9 mouse cellular contexts compared by ENCODE assay signal in the genomic region with DNA sequence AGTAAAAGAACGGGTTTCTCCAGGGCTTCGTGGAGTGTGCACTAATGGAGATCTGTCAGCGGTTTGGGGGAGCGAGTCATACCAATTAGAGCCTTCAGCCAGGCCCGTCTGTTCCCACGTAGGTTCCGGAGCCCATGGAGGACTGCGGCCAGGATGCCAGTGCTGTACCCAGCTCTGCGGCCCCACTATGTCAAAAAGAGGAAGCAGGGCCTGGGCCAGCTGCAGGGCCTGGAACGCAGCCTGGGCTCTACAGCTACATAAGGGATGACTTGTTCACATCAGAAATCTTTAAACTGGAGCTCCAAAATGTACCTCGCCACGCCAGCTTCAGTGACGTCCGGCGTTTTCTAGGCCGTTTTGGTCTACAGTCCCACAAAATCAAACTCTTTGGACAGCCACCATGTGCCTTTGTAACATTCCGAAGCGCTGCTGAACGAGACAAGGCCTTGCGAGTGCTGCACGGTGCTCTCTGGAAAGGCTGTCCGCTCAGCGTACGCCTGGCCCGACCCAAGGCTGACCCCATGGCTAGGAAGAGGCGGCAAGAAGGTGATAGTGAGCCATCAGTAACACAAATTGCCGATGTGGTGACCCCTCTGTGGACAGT. TPM values are rescaled to one million over a fixed set of nuclear protein-coding genes. Genes with fewer than 3 reads are reported as not detected.
A peak's percentile ranks its signal among the peaks of the same experiment; 100 is the strongest.
DNase-seq lines count a peak whose midpoint lies in the region; ATAC-seq and TF ChIP-seq lines count a peak whose summit lies in the region.
"Had no signal": no experiment of that assay in that cellular context is flagged by ENCODE, and none has a peak within 500 bp of the region (broad histone marks: within the 10 kb centered on the region; RNA-seq: fewer than 3 reads in every experiment).

No protein-coding gene starts in this region.

- H3K4me3 ChIP-seq in embryonic facial prominence, embryonic 11.5 days (ENCODE audit: low read depth, low read length): peak overlapping the region; percentile 96
- H3K4me3 ChIP-seq in heart, postnatal 0 days (ENCODE audit: low read depth, low read length): peak overlapping the region; percentile 88
- H3K4me3 ChIP-seq in olfactory bulb, adult 2 months (ENCODE audit: insufficient read depth, low read depth, low read length): peak overlapping the region; percentile 77

- no peak for TF ChIP-seq CTCF in heart, postnatal 0 days (IDR thresholded peaks at IDR 0.05; ENCODE audit: low read depth)
- TF ChIP-seq CTCF in olfactory bulb, adult 2 months (IDR thresholded peaks at IDR 0.05; ENCODE audit: insufficient read depth, low read depth, low read length): no peak

- no peak for TF ChIP-seq POLR2A in olfactory bulb, adult 2 months (IDR thresholded peaks at IDR 0.05; ENCODE audit: insufficient read depth, low read depth, low read length)

- H3K9ac ChIP-seq in embryonic facial prominence, embryonic 11.5 days (replicated peaks; ENCODE audit: low read length): peak overlapping the region; percentile 98
- H3K9ac ChIP-seq in heart, postnatal 0 days (replicated peaks; ENCODE audit: low read depth, low read length): peak overlapping the region; percentile 75

- ATAC-seq in embryonic facial prominence, embryonic 11.5 days (replicated peaks; ENCODE audit: insufficient number of reproducible peaks, low FRiP score, low TSS enrichment, low read depth): peak; percentile 20
- no peak; the same call in 1 of the 2 replicates for ATAC-seq in heart, postnatal 0 days (ENCODE audit: insufficient read depth, low read depth)

- peak overlapping the region; percentile 76 for H3K27ac ChIP-seq in embryonic facial prominence, embryonic 11.5 days (replicated peaks; ENCODE audit: low read depth, low read length)
- H3K27ac ChIP-seq in heart, postnatal 0 days (ENCODE audit: low read depth): peak overlapping the region; percentile 90
- no peak overlapping the region; the same call in 1 of the 2 replicates for H3K27ac ChIP-seq in olfactory bulb, adult 2 months (ENCODE audit: insufficient read depth, low read depth, low read length)

- H3K27me3 ChIP-seq in embryonic facial prominence, embryonic 11.5 days (ENCODE audit: control insufficient read depth, insufficient read depth, low read length): no peaks in the 10 kb centered on the region
- no peaks in the 10 kb centered on the region for H3K27me3 ChIP-seq in heart, postnatal 0 days (ENCODE audit: control insufficient read depth, insufficient read depth, low read length)

- no peaks in the 10 kb centered on the region for H3K9me3 ChIP-seq in embryonic facial prominence, embryonic 11.5 days (replicated peaks; ENCODE audit: control insufficient read depth, low read length)
- H3K9me3 ChIP-seq in heart, postnatal 0 days (replicated peaks; ENCODE audit: control insufficient read depth, low read length): no peaks in the 10 kb centered on the region

- H3K4me1 ChIP-seq in embryonic facial prominence, embryonic 11.5 days (ENCODE audit: control insufficient read depth, insufficient read depth, low read length): 0 out of 2 replicates have a peak, but pooled peaks cover 2% of the 10 kb centered on the region
- peaks cover 20% of the 10 kb centered on the region for H3K4me1 ChIP-seq in heart, postnatal 0 days (ENCODE audit: control insufficient read depth, insufficient read depth)
- peaks cover 18% of the 10 kb centered on the region for H3K4me1 ChIP-seq in olfactory bulb, adult 2 months (ENCODE audit: control insufficient read depth, insufficient read depth, low read length)

- peak overlapping the region; percentile 90 for H3K4me2 ChIP-seq in embryonic facial prominence, embryonic 11.5 days (ENCODE audit: low read depth, low read length)
- peak overlapping the region; percentile 88 for H3K4me2 ChIP-seq in heart, postnatal 0 days (ENCODE audit: low read depth, low read length)

- peak; percentile 51 for DNase-seq in CD4-positive, CD25-positive, alpha-beta regulatory T cell, adult 2 months (ENCODE audit: low read depth, low spot score)
- peak; percentile 52 for DNase-seq in adipocyte (ENCODE audit: low spot score)
- peak; percentile 27 for DNase-seq in embryonic facial prominence, embryonic 11.5 days (ENCODE audit: low spot score)
- DNase-seq in heart, postnatal 0 days (ENCODE audit: low spot score): no peak
- DNase-seq in kidney, postnatal 36 days: peak; percentile 19 to 50
- peak; percentile 41 for DNase-seq in lung, postnatal 10 days
- peak; percentile 32 to 39 for DNase-seq in urinary bladder, postnatal 36 days (ENCODE audit: low spot score in 2 of 2)

- no peak for TF ChIP-seq EP300 in heart, postnatal 0 days (IDR thresholded peaks at IDR 0.05; ENCODE audit: low read depth)

- peaks cover 16% of the 10 kb centered on the region for H3K36me3 ChIP-seq in embryonic facial prominence, embryonic 11.5 days (replicated peaks; ENCODE audit: control insufficient read depth, insufficient read depth, low read depth, low read length)
- H3K36me3 ChIP-seq in heart, postnatal 0 days (replicated peaks; ENCODE audit: control insufficient read depth, insufficient read depth, low read length): peaks cover 62% of the 10 kb centered on the region

- WGBS in embryonic facial prominence, embryonic 11.5 days: 9% methylated on average over 27 of the region's 27 CpGs
- WGBS in heart, postnatal 0 days: 3% methylated on average over 27 of the region's 27 CpGs
- 5% methylated on average over 27 of the region's 27 CpGs for WGBS in olfactory bulb, adult 2 months

RNA-seq across cellular contexts. Expression of a gene that starts 0.9 kb away (rescaled TPM):
- 1,220 and 1,409 TPM in 2 replicates for polyA plus RNA-seq in embryonic facial prominence, embryonic 11.5 days (2014; fragmentation: Nextera tagmentation; extraction: Ambion mirVana)
- total RNA-seq in heart, postnatal 0 days (2014; rRNA removed; ENCODE audit: low replicate concordance): 51.3 and 65.1 TPM in 2 replicates
- polyA plus RNA-seq in heart, postnatal 0 days (2015; fragmentation: Nextera tagmentation; extraction: Ambion mirVana): 210 and 213 TPM in 2 replicates
- polyA plus RNA-seq in olfactory bulb, adult 2 months (2012; ENCODE audit: insufficient read depth, insufficient read length, low replicate concordance, missing spikeins): not detected in 2 replicates

RNA-seq across cellular contexts. Expression of a gene that starts 1.0 kb away (rescaled TPM):
- polyA plus RNA-seq in embryonic facial prominence, embryonic 11.5 days (2014; fragmentation: Nextera tagmentation; extraction: Ambion mirVana): 83.6 and 102 TPM in 2 replicates
- total RNA-seq in heart, postnatal 0 days (2014; rRNA removed; ENCODE audit: low replicate concordance): 27.2 and 30.6 TPM in 2 replicates
- polyA plus RNA-seq in heart, postnatal 0 days (2015; fragmentation: Nextera tagmentation; extraction: Ambion mirVana): 31.6 and 33.9 TPM in 2 replicates
- polyA plus RNA-seq in olfactory bulb, adult 2 months (2012; ENCODE audit: insufficient read depth, insufficient read length, low replicate concordance, missing spikeins): not detected in 2 replicates

RNA-seq across cellular contexts. Expression of a gene that starts 8.7 kb away (rescaled TPM):
- 0.94 and 2.7 TPM in 2 replicates for polyA plus RNA-seq in embryonic facial prominence, embryonic 11.5 days (2014; fragmentation: Nextera tagmentation; extraction: Ambion mirVana)
- total RNA-seq in heart, postnatal 0 days (2014; rRNA removed; ENCODE audit: low replicate concordance): not detected in 2 replicates
- polyA plus RNA-seq in heart, postnatal 0 days (2015; fragmentation: Nextera tagmentation; extraction: Ambion mirVana): 0.82 TPM in 1 of 2 replicates, not detected in the other
- not detected in 2 replicates for polyA plus RNA-seq in olfactory bulb, adult 2 months (2012; ENCODE audit: insufficient read depth, insufficient read length, low replicate concordance, missing spikeins)
- polyA plus RNA-seq: gonadal fat pad, adult 2 months had no signal

RNA-seq across cellular contexts. Expression of a gene that starts 14.5 kb away (rescaled TPM):
- 9.3 and 11.6 TPM in 2 replicates for polyA plus RNA-seq in embryonic facial prominence, embryonic 11.5 days (2014; fragmentation: Nextera tagmentation; extraction: Ambion mirVana)
- total RNA-seq in heart, postnatal 0 days (2014; rRNA removed; ENCODE audit: low replicate concordance): 27.7 and 47.0 TPM in 2 replicates
- polyA plus RNA-seq in heart, postnatal 0 days (2015; fragmentation: Nextera tagmentation; extraction: Ambion mirVana): 15.4 and 16.4 TPM in 2 replicates
- polyA plus RNA-seq in olfactory bulb, adult 2 months (2012; ENCODE audit: insufficient read depth, insufficient read length, low replicate concordance, missing spikeins): not detected in 2 replicates

RNA-seq across cellular contexts. Expression of a gene that starts 31.8 kb away (rescaled TPM):
- not detected in 2 replicates for polyA plus RNA-seq in embryonic facial prominence, embryonic 11.5 days (2014; fragmentation: Nextera tagmentation; extraction: Ambion mirVana)
- total RNA-seq in heart, postnatal 0 days (2014; rRNA removed; ENCODE audit: low replicate concordance): not detected in 2 replicates
- polyA plus RNA-seq in heart, postnatal 0 days (2015; fragmentation: Nextera tagmentation; extraction: Ambion mirVana): not detected in 2 replicates
- polyA plus RNA-seq in olfactory bulb, adult 2 months (2012; ENCODE audit: insufficient read depth, insufficient read length, low replicate concordance, missing spikeins): not detected in 2 replicates

Comparison
In these comparisons a context has a peak if more than half of its experiments do, and no peak if none do; other contexts are left out.
1. RNA of a gene that starts 0.9 kb away (polyA plus RNA-seq): 1,220 to 1,409 TPM in embryonic facial prominence, embryonic 11.5 days and 210 to 213 TPM in heart, postnatal 0 days; not detected in olfactory bulb, adult 2 months; every median in the first group is over 100 times any median in the second.
2. Peak in every context shown above with its lines, with median percentiles within 50 percentile points of each other: H3K4me3 ChIP-seq.